Mouse (Mus musculus) neural tube, embryonic 11.5 days (tissue): ENCODE data around the gene Unc13d. TPM values are rescaled to one million over a fixed set of nuclear protein-coding genes. Genes with fewer than 3 reads are reported as not detected.

Experiments
- ATAC-seq: fragments of 200-750 bp; cut with Nextera tagmentation; 2 replicates; pipeline ENCODE4 v1.8.0; 2017; ENCODE audit warnings: moderate number of reproducible peaks, mild to moderate bottlenecking, moderate TSS enrichment, moderate library complexity; ENCODE audit not compliant: insufficient read depth, low FRiP score, low TSS enrichment
- DNase-seq: peaks from one replicate; pipeline ENCODE4 v3.0.0-alpha.2; 2015; ENCODE audit warnings: low spot score
- H3K27ac ChIP-seq: fragments of 300-500 bp; sonication (generic); 2 replicates; pipeline ENCODE4 v1.5.1; 2014; ENCODE audit warnings: low read depth, mild to moderate bottlenecking, low read length
- H3K27me3 ChIP-seq: fragments of 300-500 bp; sonication (generic); 2 replicates; pipeline ENCODE4 v1.6.1; 2014; ENCODE audit warnings: mild to moderate bottlenecking, low read length, mixed read lengths; ENCODE audit not compliant: control insufficient read depth, insufficient read depth
- H3K36me3 ChIP-seq: fragments of 300-500 bp; sonication (generic); 2 replicates; pipeline ENCODE4 v1.6.1; 2014; ENCODE audit warnings: mild to moderate bottlenecking, low read length, moderate library complexity, mixed read lengths; ENCODE audit not compliant: control insufficient read depth, insufficient read depth
- H3K4me1 ChIP-seq: fragments of 300-500 bp; sonication (generic); 2 replicates; pipeline ENCODE4 v1.6.1; 2014; ENCODE audit warnings: low read length, mixed read lengths; ENCODE audit not compliant: control insufficient read depth, insufficient read depth
- H3K4me2 ChIP-seq: fragments of 300-500 bp; sonication (generic); 2 replicates; pipeline ENCODE4 v1.6.1; 2014; ENCODE audit warnings: low read depth, mild to moderate bottlenecking, moderate library complexity
- H3K4me3 ChIP-seq: fragments of 300-500 bp; sonication (generic); 2 replicates; pipeline ENCODE4 v1.5.1; 2014; ENCODE audit warnings: low read depth, low read length
- H3K9ac ChIP-seq: fragments of 300-500 bp; sonication (generic); 2 replicates; pipeline ENCODE4 v1.6.1; 2014; ENCODE audit warnings: mild to moderate bottlenecking, low read length
- H3K9me3 ChIP-seq: fragments of 300-500 bp; sonication (generic); 2 replicates; pipeline ENCODE4 v1.6.1; 2016; ENCODE audit warnings: low read length; ENCODE audit not compliant: control insufficient read depth
- WGBS: fragments of 180-500 bp; shearing (Covaris S2); extraction: QIAGEN DNeasy Blood & Tissue Kit; methylation state at CpG from one replicate; pipeline ENCODE4 v1.1.7; 2014; 5-methylcytosine and 5-hydroxymethylcytosine counted together
- polyA plus RNA-seq: library from polyadenylated mRNA; unstranded; fragments of >200 nt; fragmentation: Nextera tagmentation; extraction: Ambion mirVana; gene quantifications from 2 replicates; pipeline ENCODE4 v1.2.1, GENCODE M21; 2014

The Unc13d gene
- polyA plus RNA-seq, 1 experiment from 2014 or later, result 1.3 TPM

GRCm38 (mm10) chr11:116076836-116077235, 925 bp downstream of the Unc13d start:
- Histone ChIP-seq H3K27ac (no peak overlapping the region), H3K9ac (no peak overlapping the region), H3K4me1 (peaks cover 13% of the 10 kb centered on the region), H3K36me3 (peaks cover 6% of the 10 kb centered on the region), H3K4me2 (0 out of 2 replicates have a peak overlapping the region, but pooled peaks have one; percentile 7), H3K27me3 (no peaks in the 10 kb centered on the region), H3K9me3 (no peaks in the 10 kb centered on the region), H3K4me3 (no peak overlapping the region)
- no peak for ATAC-seq
- peak; percentile 7 for DNase-seq
- WGBS, result 86% methylated on average over 7 of the region's 7 CpGs

- Histone ChIP-seq H3K4me2 (no peak overlapping the region), H3K27ac (no peak overlapping the region), H3K9ac (no peak overlapping the region), H3K4me3 (no peak overlapping the region), H3K9me3 (no peaks in the 10 kb centered on the region), H3K27me3 (no peaks in the 10 kb centered on the region), H3K4me1 (peaks cover 13% of the 10 kb centered on the region), H3K36me3 (peaks cover 2% of the 10 kb centered on the region)
- 74% methylated on average over 7 of the region's 7 CpGs for WGBS
- DNase-seq (no peak), ATAC-seq (no peak)
Observed at GRCm38 (mm10) chr11:116076266-116076540, 1.6 kb downstream of the Unc13d start.

GRCm38 (mm10) chr11:116075539-116076265, 2.1 kb downstream of the Unc13d start:
- H3K36me3 ChIP-seq, result no peaks in the 10 kb centered on the region; the same call in none of the 2 replicates
- no peaks in the 10 kb centered on the region for H3K27me3 ChIP-seq
- no peak overlapping the region for H3K4me2 ChIP-seq
- no peak overlapping the region for H3K4me3 ChIP-seq
- peaks cover 13% of the 10 kb centered on the region for H3K4me1 ChIP-seq
- no peak overlapping the region for H3K27ac ChIP-seq
- H3K9me3 ChIP-seq, result no peaks in the 10 kb centered on the region
- peak; percentile 8 for DNase-seq
- 67% methylated on average over 20 of the region's 20 CpGs for WGBS
- no peak for ATAC-seq
- H3K9ac ChIP-seq, result no peak overlapping the region

- Histone ChIP-seq H3K27ac (no peak overlapping the region), H3K4me2 (no peak overlapping the region), H3K27me3 (no peaks in the 10 kb centered on the region), H3K9ac (no peak overlapping the region), H3K4me1 (peaks cover 13% of the 10 kb centered on the region), H3K36me3 (no peaks in the 10 kb centered on the region; the same call in 1 of the 2 replicates), H3K9me3 (no peaks in the 10 kb centered on the region), H3K4me3 (no peak overlapping the region)
- peak; percentile 4 for DNase-seq
- WGBS, result 71% methylated on average over 7 of the region's 7 CpGs
- no peak for ATAC-seq
Observed at GRCm38 (mm10) chr11:116074436-116074991, 3.2 kb downstream of the Unc13d start.

GRCm38 (mm10) chr11:116072608-116073007, 5.2 kb downstream of the Unc13d start:
- DNase-seq (no peak), ATAC-seq (no peak)
- H3K36me3 ChIP-seq, result no peaks in the 10 kb centered on the region; the same call in 1 of the 2 replicates
- H3K4me2 ChIP-seq, result no peak overlapping the region
- no peaks in the 10 kb centered on the region for H3K27me3 ChIP-seq
- WGBS, result 77% methylated on average over 3 of the region's 3 CpGs
- no peaks in the 10 kb centered on the region for H3K9me3 ChIP-seq
- H3K9ac ChIP-seq, result no peak overlapping the region
- no peak overlapping the region for H3K4me3 ChIP-seq
- no peaks in the 10 kb centered on the region for H3K4me1 ChIP-seq
- no peak overlapping the region for H3K27ac ChIP-seq

- H3K4me1 ChIP-seq, result no peaks in the 10 kb centered on the region
- no peak overlapping the region for H3K27ac ChIP-seq
- no peak overlapping the region for H3K4me3 ChIP-seq
- 66% methylated on average over 5 of the region's 5 CpGs for WGBS
- no peaks in the 10 kb centered on the region for H3K27me3 ChIP-seq
- H3K36me3 ChIP-seq, result no peaks in the 10 kb centered on the region; the same call in 1 of the 2 replicates
- H3K9me3 ChIP-seq, result no peaks in the 10 kb centered on the region
- ATAC-seq, result no peak
- no peak overlapping the region for H3K4me2 ChIP-seq
- DNase-seq, result peak; percentile 10
- H3K9ac ChIP-seq, result no peak overlapping the region
Observed at GRCm38 (mm10) chr11:116071510-116071909, 6.3 kb downstream of the Unc13d start.

GRCm38 (mm10) chr11:116065345-116065744, 12.4 kb downstream of the Unc13d start:
- DNase-seq (no peak), ATAC-seq (no peak)
- H3K36me3 ChIP-seq, result peaks cover 8% of the 10 kb centered on the region
- H3K4me1 ChIP-seq, result no peaks in the 10 kb centered on the region
- H3K4me3 ChIP-seq, result no peak overlapping the region
- no peak overlapping the region for H3K27ac ChIP-seq
- no peak overlapping the region for H3K4me2 ChIP-seq
- 91% methylated on average over 12 of the region's 12 CpGs for WGBS
- H3K9ac ChIP-seq, result no peak overlapping the region
- H3K9me3 ChIP-seq, result no peaks in the 10 kb centered on the region
- H3K27me3 ChIP-seq, result no peaks in the 10 kb centered on the region

GRCm38 (mm10) chr11:116064187-116064867, 13.4 kb downstream of the Unc13d start:
- Histone ChIP-seq H3K9ac (no peak overlapping the region), H3K9me3 (no peaks in the 10 kb centered on the region), H3K4me3 (no peak overlapping the region), H3K27me3 (no peaks in the 10 kb centered on the region), H3K36me3 (peaks cover 8% of the 10 kb centered on the region), H3K4me2 (no peak overlapping the region), H3K4me1 (no peaks in the 10 kb centered on the region), H3K27ac (no peak overlapping the region)
- 73% methylated on average over 23 of the region's 23 CpGs for whole genome bisulfite sequencing
- ATAC-seq (no peak), DNase-seq (no peak)
